Mouse (Mus musculus) MEL (cell line): ENCODE measurements at regions not wholly inside any gene's neighbourhood (a gene's known extent, or its start where the extent isn't known, plus 50 kb on each side); places are given as distances from the start of the nearest gene placed in this dataset.

Experiments used
- CTCF ChIP-seq, 3 experiments: IDR thresholded peaks in 2 of 3; conservative IDR thresholded peaks in 1 of 3; 2 replicates each; pipeline ENCODE4 v1.5.1; 2011 to 2012; ENCODE audit warnings: low read length in 3 of 3, low read depth in 2 of 3, mild to moderate bottlenecking in 2 of 3, improper control_type of control experiment in 1 of 3, inconsistent platforms in 1 of 3, mixed read lengths in 1 of 3, moderate library complexity in 1 of 3; ENCODE audit not compliant: control insufficient read depth in 1 of 3, insufficient read depth in 1 of 3, poor library complexity in 1 of 3, severe bottlenecking in 1 of 3
- EP300 ChIP-seq, 2 experiments: IDR thresholded peaks; 2 replicates each; pipeline ENCODE4 v1.6.1; 2011; ENCODE audit warnings: improper control_type of control experiment in 2 of 2, low read length in 2 of 2, low read depth in 1 of 2, mild to moderate bottlenecking in 1 of 2
- NELFE ChIP-seq: IDR thresholded peaks from 2 replicates; pipeline ENCODE4 v1.6.1; 2011; ENCODE audit warnings: low read depth, low read length, improper control_type of control experiment
- POLR2AphosphoS2 ChIP-seq: IDR thresholded peaks from 2 replicates; pipeline ENCODE4 v1.6.1; 2011; ENCODE audit warnings: low read length, improper control_type of control experiment
- UBTF ChIP-seq: IDR thresholded peaks from 2 replicates; pipeline ENCODE4 v1.6.1; 2012; ENCODE audit warnings: low read depth, mild to moderate bottlenecking, inconsistent platforms, low read length, improper control_type of control experiment, moderate library complexity, borderline replicate concordance; ENCODE audit not compliant: insufficient read depth
- USF1 ChIP-seq: IDR thresholded peaks from 2 replicates; pipeline ENCODE4 v1.6.1; 2014; ENCODE audit warnings: low read depth, mild to moderate bottlenecking, inconsistent platforms, low read length, improper control_type of control experiment, moderate library complexity

- TF ChIP-seq USF1 (no peak), POLR2AphosphoS2 (no peak), EP300 (IDR thresholded peaks at IDR 0.05; ENCODE audit: low read depth in 1 of 2, low read length in 2 of 2) (no peak), UBTF (no peak), CTCF (IDR thresholded peaks at IDR 0.05 in 2 of 3, conservative IDR thresholded peaks at IDR 0.05 in 1 of 3; ENCODE audit: control insufficient read depth in 1 of 3, insufficient read depth in 1 of 3, low read depth in 2 of 3, low read length in 3 of 3, poor library complexity in 1 of 3, severe bottlenecking in 1 of 3) (no peak), NELFE (no peak)
Observed at GRCm38 (mm10) chr12:47833793-47834192, 1015.1 kb upstream of the Nova1 start.
